Mouse (Mus musculus) brain, embryonic 14.5 days (tissue): Measurements from ENCODE around the gene Slc11a1. TPM values are rescaled to one million over a fixed set of nuclear protein-coding genes. Genes with fewer than 3 reads are reported as not detected.

Source experiments
- DNase-seq: peaks from one replicate; pipeline ENCODE4 v3.0.0-alpha.2; 2011; ENCODE audit warnings: low read depth
- CTCF ChIP-seq: fragments of 200-500 bp; IDR thresholded peaks from 2 replicates; pipeline ENCODE4 v1.5.1; 2012; ENCODE audit warnings: inconsistent platforms, mild to moderate bottlenecking, moderate library complexity, borderline replicate concordance; ENCODE audit not compliant: insufficient read depth, insufficient read length; ENCODE audit errors: extremely low read depth
- POLR2A ChIP-seq: fragments of 200-500 bp; IDR thresholded peaks from 2 replicates; pipeline ENCODE4 v1.6.1; 2012; ENCODE audit warnings: mild to moderate bottlenecking, inconsistent platforms, borderline replicate concordance; ENCODE audit not compliant: poor library complexity, insufficient read depth, insufficient read length, severe bottlenecking; ENCODE audit errors: extremely low read depth
- polyA plus RNA-seq: library from polyadenylated mRNA; depleted of rRNA; stranded (reverse); fragments of >200 nt; gene quantifications from 2 replicates; pipeline ENCODE4 v1.2.3, GENCODE M21; 2012

The Slc11a1 gene
- polyA plus RNA-seq, 1 experiment, result 4.0 TPM

DNA sequence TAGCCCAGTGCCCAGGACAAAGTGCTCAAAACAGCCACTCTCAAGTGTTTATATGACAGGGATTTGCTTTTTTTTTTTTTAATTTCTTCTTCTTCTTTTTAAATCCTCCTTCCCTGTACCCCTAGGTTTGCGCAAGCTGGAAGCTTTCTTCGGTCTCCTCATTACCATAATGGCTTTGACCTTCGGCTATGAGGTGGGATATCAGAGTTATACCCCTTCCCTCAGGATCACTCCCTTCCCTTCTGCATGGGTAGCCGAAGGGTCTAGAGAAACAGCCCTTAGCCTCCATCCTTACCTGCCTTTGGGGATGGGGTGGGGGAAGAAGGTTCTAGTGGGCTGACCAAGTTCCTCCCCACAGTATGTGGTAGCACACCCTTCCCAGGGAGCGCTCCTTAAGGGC, 5.5 kb downstream of the Slc11a1 start:
- TF ChIP-seq CTCF (no peak), POLR2A (no peak)
- DNase-seq, result no peak

DNA sequence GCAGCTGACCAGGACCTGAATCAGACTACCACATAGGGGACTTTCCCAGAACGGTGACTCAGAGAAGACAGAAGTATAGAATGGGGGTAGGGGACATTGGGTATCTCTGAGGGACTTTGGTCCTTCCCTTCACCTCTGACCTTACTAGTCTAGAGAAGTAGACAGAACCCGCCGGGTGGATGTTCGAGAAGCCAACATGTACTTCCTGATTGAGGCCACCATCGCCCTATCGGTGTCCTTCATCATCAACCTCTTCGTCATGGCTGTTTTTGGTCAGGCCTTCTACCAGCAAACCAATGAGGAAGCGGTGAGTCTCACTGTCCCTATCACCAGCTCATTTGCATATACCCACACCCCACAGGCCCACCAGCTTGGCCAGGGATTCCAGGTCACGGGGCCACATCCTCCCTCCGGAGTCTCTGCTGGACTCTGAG, 6.6 kb downstream of the Slc11a1 start:
- no peak for TF ChIP-seq POLR2A
- no peak for TF ChIP-seq CTCF
- no peak for DNase-seq

DNA sequence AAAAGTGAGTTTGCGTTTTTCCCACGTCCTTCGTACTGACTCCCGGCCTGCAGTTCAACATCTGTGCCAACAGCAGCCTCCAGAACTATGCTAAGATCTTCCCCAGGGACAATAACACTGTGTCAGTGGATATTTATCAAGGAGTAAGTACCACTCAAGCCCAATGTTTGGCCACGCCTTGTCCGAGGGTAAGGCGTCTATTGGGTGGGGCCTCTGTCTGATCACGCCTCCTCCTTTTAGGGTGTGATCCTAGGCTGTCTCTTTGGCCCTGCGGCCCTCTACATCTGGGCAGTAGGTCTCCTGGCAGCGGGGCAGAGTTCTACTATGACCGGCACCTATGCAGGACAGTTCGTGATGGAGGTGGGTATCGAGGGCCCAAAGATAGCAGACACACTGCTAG, 8.4 kb downstream of the Slc11a1 start:
- no peak for DNase-seq

DNA sequence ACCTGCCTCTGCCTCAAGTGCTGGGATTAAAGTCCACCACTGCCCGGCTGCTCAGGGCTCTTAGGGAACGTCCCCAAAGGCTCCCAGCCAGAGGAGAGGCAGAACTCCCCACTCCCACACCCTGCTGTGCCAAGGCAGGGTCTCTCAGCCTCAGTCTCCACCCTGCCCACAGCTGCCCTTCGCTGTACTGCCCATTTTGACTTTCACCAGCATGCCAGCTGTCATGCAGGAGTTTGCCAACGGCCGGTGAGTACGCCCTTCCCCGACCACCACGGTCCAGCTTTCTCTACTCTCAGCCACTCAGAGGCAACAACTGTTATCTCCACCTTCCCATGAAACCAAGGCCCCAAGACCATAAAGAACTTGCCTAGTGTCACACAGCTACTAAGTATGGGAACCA, 9.5 kb downstream of the Slc11a1 start:
- DNase-seq, result no peak
- TF ChIP-seq CTCF (no peak), POLR2A (no peak)

More for the DNA sequence above, 8.4 kb downstream of the Slc11a1 start:
- TF ChIP-seq CTCF, result no peak
- no peak for TF ChIP-seq POLR2A

DNA sequence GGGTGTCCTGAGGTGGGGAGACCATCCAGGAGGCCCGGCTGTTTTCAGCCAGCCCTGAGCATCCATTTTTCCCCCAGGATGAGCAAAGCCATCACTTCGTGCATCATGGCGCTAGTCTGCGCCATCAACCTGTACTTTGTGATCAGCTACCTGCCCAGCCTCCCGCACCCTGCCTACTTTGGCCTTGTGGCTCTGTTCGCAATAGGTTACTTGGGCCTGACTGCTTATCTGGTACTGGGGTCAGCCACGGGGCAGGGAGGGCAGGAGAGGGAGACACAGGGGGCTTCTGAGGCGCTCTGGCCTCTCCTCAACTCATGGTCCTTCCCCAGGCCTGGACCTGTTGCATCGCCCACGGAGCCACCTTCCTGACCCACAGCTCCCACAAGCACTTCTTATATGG, 10.1 kb downstream of the Slc11a1 start:
- no peak for TF ChIP-seq CTCF
- TF ChIP-seq POLR2A, result no peak
- no peak for DNase-seq

DNA sequence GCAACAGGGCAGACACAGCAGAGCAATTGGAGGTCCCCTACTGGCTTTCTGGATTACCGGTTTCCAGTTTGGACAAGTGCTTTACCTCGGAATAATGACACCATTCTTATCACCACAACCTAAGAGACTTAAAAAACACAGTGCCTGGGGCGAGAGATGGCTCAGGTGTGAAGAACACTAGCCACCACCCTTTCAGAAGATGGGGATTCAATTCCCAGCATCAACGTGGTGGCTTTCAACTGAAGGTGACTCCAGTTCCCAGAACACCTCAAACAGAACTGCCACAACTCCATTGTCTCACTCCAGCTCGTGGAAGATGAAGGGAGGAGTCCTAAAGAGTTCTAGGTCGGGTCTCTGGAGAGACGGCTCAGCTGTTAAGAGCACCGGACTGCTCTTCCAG, 10.5 kb downstream of the Slc11a1 start:
- TF ChIP-seq POLR2A (no peak), CTCF (no peak)
- no peak for DNase-seq

DNA sequence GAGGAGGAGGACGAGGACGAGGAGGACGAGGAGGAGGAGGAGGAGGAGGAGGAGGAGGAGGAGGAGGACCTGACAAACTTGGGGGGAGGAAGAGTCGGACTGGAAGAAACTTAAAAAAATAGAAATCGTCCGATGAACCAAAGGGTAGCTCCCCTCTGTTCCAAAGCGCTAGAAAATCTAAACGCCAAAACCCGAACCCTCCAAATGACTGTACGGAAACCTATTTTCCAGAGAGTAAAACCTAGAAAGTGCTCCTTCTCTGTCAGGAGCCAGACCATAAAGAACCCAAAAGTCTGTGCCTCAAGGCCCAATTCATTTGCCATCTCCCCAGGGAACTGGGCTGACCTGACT, 11.3 kb downstream of the Slc11a1 start:
- DNase-seq, result no peak
- TF ChIP-seq CTCF (no peak), POLR2A (no peak)

DNA sequence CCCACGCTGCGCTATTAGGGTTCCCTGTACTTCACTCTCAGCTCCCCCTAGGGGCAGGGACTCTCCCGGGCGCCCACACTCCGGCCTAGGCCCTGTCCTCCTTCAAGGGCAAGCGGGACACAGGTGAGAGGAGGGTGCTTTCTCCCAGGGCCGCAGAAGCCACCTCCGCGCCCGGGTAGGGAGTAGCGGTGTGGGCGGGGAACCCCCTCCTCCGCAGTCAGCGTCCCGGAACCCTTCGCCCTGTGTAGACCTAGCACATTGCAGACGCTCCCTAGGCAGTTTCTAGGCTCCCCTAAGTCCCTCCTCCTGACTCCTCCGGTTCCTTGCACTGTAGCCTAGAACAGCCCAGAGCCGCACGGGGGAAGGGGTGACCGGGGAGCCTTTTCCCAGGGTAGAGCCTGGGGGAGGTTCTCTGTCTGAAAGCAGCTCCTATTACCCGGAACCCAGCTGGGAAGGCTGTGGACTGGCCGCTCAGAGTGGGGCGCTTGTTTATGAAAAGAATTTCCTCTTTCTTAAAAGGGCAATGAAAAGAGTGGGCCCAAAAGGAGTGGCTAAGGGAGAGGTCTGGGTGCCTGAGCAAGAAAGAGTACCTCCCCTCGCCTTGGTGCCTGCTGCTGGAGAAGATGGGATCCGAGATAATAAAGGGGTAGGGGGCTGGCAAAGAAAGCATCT, 11.9 kb downstream of the Slc11a1 start:
- TF ChIP-seq POLR2A (no peak), CTCF (peak; percentile 44; the same call in 1 of the 2 replicates)
- peak; percentile 98 for DNase-seq

DNA sequence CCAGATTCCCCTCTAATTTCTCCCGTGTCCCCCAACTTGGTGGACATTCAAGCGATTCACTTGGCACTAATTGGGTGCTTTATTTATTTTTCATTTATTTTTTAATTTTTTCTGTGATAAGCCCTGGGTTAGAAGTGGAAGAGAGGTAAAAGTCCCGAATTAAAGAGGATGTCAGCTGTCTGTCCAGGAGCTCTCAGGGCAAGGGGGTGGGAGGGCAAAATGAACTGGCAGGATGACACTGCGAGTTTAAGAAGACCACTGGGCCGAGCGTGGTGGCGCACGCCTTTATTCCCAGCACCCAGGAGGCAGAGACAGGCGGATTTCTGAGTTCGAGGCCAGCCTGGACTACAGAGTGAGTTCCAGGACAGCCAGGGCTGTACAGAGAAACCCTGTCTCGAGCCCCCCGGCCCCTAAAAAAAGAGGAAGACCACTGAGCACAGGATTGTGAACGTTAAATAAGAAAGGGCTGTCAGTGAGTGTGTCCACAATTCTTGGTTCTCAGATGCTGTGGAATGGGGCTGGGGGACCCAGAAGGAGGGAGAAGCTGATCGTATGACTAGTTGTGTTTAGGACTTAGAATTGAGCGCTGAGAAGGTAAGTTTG, 12.5 kb downstream of the Slc11a1 start:
- TF ChIP-seq CTCF, result no peak
- no peak for TF ChIP-seq POLR2A
- no peak for DNase-seq

DNA sequence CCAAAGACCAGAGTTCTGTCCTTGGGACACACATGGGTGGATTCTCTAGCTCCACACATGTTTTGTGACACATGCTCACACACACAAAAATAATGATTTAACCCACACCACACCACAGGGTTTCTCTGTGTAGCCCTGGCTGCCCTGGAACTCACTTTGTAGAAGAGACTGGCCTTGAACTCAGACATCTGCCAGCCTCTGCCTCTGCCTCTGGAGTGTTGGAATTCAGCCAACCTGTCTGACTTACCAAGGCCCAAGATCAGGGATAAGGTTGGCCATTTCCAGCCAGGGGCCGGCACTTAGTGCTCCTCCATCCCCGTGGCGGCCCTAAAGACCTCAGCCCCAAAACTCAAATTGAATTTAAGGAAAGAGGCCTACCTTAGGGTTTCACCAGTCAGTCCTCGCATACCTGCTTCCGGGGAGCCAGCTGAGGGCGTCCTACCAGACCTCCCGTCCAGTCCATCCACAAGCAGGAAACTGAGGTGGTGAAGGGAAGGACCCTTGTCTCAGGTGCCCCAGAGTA, 13.5 kb downstream of the Slc11a1 start:
- TF ChIP-seq CTCF (no peak), POLR2A (no peak)
- DNase-seq, result no peak

DNA sequence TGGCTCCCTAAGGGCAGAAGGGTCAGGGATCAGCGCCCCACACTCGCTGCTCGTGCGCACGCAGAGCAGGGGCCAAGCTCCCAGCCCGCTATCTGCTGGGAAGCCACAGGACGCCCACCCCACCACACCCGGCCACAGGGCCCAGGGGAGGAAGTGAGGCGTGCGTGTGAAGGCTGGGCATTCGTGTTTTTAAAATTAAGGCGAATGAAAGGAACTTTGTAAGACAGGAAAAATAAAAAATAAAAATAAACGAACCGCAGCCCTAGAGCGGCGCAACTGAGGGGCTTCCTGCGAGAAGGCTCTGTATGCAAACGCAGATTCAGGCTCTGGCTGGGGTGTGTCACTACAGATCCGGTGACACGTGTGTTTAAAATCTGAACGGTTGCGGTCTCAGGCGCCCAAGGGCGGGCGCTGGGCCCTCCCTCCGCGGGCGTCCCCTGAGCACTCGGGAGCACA, 14.9 kb downstream of the Slc11a1 start:
- TF ChIP-seq POLR2A (no peak), CTCF (no peak)
- peak; percentile 27 for DNase-seq
